Mouse (Mus musculus) stomach, postnatal 0 days (tissue): ENCODE measurements around the gene Plekha5.

Experiments used
- CTCF ChIP-seq: IDR thresholded peaks from 2 replicates; pipeline ENCODE4 v1.5.1; 2016; ENCODE audit warnings: antibody characterized with exemption, low read depth, mild to moderate bottlenecking, moderate library complexity
- EP300 ChIP-seq: optimal IDR thresholded peaks from 2 replicates; pipeline ENCODE3; 2016; ENCODE audit warnings: antibody characterized with exemption

- TF ChIP-seq CTCF: no peak
- TF ChIP-seq EP300: no peak
These were observed 122.9 kb downstream of the Plekha5 start for GRCm38 (mm10) chr6:140546648-140547201.
